Mouse (Mus musculus): ENCODE data around the gene Ncoa4.
A peak's percentile ranks its signal among the peaks of the same experiment; 100 is the strongest.

Ncoa4 gene

DNA sequence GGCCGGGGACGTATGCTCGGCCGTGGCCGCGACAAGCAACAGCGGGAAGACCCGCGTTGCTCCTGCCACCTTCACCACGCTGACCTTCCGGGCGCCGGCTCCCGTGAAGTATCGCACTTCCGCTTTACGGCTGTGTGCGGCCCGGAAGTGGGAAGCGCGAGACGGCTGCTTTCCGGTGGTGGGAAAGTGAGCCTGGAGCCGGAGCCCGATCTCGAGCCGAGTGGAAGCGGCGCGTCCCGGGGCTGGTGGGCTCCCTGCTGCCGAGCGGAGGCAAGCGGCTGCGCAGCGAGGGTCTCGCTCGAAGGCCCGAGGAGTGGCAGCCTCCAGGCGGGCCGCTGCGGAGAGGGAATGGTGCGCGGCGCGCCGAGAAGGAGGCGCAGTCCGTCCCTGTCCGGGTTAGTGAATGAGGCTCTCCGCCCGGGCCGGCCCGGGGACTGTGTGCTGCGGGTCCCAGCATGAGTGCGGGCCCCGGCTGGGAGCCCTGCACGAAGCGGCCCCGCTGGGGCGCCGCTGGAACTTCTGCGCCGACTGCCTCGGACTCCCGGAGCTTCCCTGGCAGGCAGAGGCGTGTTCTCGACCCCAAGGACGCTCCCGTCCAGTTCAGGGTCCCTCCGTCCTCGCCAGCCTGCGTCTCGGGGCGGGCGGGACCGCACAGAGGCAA lies 42.3 kb downstream of the Ncoa4 start, which contains the start of the genes Timm23 and Parg:
Timm23 (minus strand) TSS at position 108 of the 661 bp plus-strand sequence.
Parg (plus strand) TSS at position 159 of the 661 bp plus-strand sequence.
- DNase-seq = peak; percentile 95

DNA sequence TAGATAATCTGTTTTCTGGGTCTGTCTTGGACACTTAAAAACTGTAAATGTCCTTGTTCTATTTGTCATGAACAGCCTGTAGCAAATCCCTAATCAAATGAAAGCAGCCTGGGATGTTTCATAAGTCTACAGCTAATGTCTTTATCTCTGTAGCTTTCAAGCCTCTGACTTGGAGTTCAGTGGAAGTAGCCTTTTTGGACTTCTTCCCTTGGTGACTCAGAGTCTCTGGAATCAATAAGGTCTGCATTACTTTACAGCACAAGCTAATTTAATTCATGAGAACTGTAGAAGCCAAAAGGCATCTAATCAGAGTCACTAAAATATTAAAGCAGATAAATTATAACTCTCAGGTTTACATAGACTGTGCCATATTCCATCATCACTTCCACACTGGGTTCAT lies 66.9 kb downstream of the Ncoa4 start:
- no peak for DNase-seq

DNA sequence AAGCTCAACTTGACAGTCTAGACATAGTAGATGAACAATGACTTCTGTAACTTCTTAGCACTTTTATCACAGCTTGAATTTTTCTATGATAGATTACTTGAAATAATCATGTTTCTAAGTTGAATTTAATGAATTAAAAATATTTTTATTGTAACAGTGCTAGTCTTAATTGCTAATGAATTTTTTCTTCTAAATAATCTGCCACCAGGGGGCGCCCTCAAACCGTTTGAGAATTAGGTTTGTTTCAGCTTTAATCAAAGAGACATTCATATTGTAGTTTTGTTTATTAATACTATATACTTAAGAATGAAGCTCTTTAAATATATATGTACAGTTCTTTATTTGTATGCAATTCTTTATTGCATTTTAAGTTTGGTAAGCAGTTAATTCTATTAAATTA lies 69.3 kb downstream of the Ncoa4 start:
- DNase-seq = peak; percentile 75

Measured in embryo, embryonic 11 days (tissue).